Mouse (Mus musculus) lung, postnatal 0 days (tissue): Measurements from ENCODE around the gene Gpr132.

ENCODE experiments used
- CTCF ChIP-seq: IDR thresholded peaks from 2 replicates; pipeline ENCODE4 v1.5.1; 2016; ENCODE audit warnings: antibody characterized with exemption, mild to moderate bottlenecking
- EP300 ChIP-seq: IDR thresholded peaks from 2 replicates; pipeline ENCODE4 v1.6.1; 2016; ENCODE audit warnings: antibody characterized with exemption, mild to moderate bottlenecking, control low read depth

- TF ChIP-seq CTCF (no peak), EP300 (no peak)
These were observed 43.7 kb upstream of the Gpr132 start for GRCm38 (mm10) chr12:112911701-112912100.
